Mouse (Mus musculus): Measurements from ENCODE around the gene Psap.

Gene Psap

DNA sequence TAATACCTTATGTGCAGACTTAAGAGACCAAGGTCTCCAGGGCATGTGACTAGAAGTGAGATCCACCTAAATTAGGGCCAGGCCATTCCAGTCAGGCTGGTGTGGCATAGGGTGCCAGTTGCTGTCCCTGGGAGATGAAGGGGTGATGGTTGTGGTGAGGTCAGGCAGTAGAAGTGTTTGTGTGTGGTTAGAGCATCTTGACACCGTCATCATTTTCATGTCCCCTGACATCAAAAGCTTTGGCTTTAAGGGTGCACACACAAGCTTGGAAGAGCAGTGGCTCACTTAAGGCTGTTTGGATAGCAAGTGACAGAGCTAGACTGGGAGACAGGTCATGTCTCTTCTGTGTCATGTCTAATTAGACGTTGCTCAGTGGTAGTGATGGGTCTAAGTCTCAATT lies 10.3 kb downstream of the Psap start:
- no peak for DNase-seq (ENCODE audit: low read depth, low spot score)

DNA sequence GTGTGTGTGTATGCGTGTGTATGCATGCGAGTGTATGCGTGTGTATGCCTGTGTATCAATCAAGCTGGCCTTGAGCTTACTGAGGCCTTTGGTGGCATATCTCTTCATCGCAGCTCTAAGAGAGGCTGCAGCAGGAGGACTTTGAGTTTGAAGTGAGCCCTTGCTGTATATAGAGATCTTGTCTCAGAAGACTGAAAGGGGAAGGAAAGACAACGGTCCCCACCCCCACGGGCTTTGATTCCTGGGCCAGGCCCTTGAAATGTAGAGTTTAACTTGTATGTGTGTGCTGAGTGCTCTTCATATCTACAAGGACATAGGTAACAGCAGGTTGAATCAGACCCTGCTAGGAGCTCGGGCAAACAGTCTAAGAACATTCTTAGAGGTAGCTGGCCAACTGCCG lies 11.8 kb downstream of the Psap start:
- DNase-seq (ENCODE audit: low read depth, low spot score), result peak; percentile 53

DNA sequence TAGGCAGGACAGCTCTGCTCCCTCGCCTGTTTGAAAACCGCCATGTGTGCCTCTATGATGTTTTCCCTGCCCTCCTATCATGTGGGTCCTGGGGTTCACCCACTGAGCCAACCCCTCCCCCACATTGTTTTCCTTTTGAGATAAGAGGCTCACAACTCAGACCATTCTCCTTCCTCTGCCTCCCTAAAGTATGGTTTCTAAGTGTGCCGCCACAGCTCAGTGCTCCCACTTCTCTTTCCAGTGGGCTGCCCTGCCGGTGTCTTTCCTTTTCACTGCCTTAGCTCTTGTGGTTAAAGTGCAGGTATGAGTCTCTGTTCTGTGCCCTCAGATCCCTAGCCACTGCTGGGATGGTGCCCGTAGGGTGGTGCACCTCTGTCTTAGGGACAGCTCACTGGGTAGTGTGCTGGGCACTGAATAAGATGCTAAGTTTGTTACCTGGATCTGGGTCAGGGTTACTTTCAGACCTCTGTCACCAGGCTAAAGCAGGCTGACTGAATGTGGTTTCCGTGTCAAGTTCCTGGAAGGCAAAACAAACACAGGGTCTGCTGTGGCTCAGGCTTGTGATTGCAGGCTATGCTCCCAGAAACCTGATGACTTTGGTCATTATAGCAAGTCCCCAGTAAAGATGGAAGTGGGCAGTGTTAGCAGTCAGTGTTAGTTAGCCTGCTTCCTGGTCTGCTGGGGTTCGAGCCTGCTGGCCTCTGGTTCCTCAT lies 12.8 kb downstream of the Psap start:
- DNase-seq (ENCODE audit: low read depth, low spot score), result no peak

DNA sequence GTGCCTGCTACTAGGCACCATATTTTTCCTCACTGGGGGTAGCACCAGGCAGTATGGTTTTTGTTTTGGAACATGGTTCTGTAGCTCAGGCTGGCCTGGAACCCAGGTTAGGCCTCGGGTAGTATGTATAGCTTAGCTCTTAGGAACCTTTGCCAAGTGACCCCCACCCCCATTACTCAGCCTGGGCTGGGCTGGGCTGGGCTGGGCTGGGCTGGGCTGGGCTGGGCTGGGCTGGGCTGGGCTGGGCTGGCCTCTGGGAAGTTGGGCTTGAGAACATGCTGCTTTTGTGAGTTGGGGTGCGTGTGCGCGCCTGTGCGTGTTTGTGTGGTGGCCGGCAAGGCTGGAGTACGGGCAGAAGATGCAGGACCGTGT lies 13.3 kb downstream of the Psap start:
- DNase-seq (ENCODE audit: low read depth, low spot score), result no peak

DNA sequence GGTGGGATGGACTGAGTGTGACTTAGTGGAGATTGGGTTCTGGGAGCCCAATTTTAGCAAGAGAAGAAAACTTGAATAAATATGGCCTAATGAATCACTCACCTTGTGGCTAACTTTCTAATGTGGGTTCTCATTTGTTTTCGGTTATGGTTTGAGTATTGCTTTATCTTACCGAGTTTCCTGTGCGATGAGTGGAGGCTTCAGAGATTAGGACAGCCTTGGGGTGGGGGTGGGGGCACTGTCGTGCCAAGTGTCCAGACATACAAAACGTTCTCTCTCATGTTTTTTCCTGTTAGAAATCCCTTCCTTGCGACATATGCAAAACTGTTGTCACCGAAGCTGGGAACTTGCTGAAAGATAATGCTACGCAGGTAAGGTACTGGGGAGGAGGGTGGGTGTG lies 14.8 kb downstream of the Psap start:
- no peak for DNase-seq (ENCODE audit: low read depth, low spot score)

DNA sequence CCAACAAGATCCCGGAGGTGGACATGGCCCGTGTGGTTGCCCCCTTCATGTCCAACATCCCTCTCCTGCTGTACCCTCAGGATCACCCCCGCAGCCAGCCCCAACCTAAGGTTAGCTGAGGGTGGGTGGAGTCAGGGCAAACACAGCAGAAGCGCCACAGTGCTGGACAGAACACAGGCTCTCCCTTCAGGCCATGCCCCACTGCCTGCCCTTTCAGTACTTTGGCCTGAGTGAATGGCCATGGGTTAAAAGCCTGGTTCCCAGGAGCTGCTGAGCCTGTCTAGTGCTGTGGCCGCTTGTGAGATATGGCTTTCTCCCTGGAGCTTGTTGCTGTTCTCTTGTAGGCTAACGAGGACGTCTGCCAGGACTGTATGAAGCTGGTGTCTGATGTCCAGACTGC lies 17.2 kb downstream of the Psap start:
- no peak for DNase-seq (ENCODE audit: low read depth, low spot score)

DNA sequence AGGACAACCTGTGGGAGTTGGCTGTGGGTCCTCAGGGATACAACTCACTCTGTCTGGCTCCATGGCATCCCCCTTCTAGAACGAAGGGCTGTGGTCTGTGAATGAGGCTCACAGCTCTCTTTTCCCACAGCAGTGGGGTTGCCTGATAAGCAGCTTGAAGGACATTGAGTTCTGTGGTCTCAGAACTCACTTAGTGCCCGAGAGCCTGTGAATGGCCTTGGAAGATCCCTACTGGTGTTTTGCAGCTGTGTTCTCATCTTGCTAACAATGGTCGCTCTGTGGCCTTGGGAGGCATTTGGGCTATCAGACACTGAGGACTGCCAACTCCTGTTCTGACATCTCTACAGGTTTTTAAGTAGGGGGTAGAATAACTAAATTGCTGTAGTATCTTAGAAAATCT lies 17.9 kb downstream of the Psap start:
- DNase-seq (ENCODE audit: low read depth, low spot score), result no peak

DNA sequence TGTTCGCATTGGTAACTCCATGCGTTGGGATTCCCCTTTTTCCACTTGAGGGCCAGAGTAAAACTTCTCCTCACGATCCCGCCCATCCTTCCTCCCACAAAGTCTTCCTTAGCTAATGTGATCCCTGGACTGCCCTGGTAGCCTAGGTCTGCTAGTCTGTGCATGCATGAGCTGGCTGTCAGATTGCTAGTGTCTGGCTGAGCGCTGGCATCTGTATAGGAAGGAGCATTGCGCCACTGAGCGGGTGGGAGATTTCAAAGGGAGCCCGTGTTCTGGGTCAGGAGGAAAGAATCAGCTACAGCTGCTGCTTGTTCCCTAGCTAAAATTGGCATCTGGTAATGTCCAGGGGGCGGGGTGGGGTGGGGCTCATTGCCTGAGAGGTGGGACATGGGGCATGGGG lies 18.6 kb downstream of the Psap start:
- DNase-seq (ENCODE audit: low read depth, low spot score), result no peak

DNA sequence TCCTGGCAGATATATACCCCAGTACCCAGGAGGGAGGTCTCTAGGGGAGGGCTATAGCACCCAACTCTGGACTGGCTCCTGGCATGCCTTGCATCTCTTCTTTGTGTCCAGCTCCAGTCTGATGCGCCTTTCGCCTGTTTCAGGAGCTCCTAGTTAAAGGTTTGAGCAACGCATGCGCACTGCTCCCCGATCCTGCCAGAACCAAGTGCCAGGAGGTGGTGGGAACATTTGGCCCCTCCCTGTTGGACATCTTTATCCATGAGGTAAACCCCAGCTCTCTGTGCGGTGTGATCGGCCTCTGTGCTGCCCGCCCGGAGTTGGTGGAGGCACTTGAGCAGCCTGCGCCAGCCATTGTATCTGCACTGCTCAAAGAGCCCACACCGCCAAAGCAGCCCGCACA lies 22.2 kb downstream of the Psap start:
- no peak for DNase-seq (ENCODE audit: low read depth, low spot score)

DNA sequence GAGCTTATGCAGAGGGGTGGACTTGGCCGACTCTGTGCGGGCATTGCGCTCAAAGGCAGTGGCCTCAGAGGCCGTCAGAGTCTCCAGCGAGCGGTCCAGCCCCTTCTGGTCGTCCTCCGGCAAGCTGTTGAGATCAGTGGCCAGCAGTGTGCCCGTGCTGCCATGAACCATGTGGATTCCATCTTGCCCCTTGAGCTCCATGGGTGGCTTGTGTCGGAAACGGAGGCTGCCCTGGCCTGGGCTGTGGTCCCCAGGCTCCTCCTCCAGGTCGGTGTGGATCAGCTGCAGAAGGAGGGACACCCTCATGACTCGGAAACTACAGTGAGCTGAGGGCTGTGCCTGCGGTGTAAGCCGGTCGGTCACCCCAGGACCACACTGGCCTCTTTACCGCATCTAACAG lies 26.0 kb downstream of the Psap start:
- DNase-seq (ENCODE audit: low read depth, low spot score), result no peak

DNA sequence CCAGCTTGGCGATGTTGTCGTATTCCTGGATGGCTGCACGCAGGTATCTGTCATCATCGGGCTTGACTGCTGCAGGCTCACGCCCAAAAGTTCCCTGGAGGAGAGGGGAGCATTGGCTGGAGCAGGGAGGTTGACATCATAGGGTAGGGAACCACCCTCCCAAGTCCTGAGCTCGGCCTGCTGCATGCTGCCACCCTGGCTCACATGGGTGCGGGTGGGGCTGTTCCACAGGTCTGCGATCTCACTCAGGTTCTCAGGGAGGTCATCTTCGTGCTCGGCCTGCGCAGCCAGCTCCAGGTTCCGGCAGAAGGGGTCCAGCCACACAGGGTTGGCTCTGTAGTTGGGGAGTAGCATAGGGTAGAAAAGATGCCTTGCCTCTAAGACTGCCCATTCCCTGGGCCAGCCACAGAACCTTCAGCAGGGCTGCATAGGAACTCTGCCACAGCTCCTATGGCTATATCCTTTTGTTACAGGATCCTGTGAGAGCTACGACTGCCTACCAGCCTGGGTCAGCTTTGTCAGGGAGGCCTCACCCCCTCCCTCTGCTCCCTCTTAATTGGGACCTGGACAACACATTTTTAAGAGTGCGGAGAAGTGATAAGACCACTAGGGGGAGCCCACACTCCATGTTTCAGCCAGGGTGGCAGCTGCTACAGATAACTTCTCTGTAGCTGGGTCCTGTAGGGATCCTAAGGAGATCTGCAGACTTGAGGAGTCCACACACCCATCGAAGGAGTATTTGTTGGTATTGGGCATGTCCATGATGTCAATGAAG lies 27.6 kb downstream of the Psap start:
- peak; percentile 73 for DNase-seq (ENCODE audit: low read depth, low spot score)

DNA sequence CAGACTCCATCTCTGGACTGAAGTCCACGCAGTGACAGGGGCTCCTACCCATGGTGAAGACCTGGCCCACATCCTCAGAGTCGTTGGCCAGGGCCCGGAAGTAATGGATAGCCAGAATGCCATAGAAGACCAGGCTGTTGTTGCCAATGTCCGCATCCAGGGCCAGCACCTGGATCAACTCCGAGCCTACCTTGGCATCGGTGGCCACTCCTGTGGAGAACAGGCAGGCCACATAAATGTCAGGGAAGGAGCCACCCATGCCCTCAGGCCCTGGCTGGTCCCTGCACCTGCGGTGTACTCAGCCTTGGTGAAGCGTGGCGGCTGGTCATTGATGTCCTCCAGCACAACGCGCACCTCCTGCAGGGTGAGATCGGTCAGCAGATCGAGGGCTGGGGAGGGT lies 33.2 kb downstream of the Psap start:
- DNase-seq (ENCODE audit: low read depth, low spot score), result no peak

DNA sequence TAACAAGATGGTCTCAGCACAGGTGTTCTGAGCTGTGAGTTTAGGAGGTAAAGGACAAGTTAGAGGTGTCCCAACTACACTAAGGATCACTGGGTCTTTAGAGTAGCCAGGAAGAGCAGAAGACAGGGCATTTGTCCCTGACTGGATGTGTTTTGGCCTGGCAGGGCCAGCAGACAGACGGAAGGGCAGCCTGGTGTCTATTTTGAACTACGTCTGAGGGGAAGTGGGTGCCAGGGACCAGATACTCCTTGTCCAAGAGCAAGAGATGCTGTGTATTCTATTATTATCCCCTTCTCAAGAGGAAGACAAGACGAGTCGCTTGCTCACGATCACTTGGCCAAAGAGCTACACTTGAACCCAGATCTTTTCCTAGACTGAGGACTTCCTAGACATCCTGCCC lies 36.2 kb downstream of the Psap start:
- DNase-seq (ENCODE audit: low read depth, low spot score), result no peak

DNA sequence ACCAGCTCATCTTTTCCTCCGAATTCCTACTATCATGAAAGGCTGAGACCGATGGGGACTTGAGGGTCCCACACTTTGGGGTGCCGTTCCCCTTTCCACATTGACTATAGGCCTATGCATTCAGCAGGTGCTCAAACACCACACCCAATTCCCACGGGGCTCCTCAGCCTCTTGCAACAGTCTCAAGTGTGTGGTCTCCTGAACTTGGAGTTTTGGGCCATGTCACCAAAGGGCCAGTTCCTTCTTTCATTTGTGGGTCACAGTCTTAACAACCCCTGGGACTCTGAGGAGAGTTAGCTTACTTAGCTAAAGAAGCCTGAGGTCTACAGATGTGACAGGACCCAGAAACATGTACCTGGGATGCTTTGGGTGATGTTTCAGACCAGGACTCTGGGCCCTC lies 38.7 kb downstream of the Psap start:
- DNase-seq (ENCODE audit: low read depth, low spot score), result no peak

DNA sequence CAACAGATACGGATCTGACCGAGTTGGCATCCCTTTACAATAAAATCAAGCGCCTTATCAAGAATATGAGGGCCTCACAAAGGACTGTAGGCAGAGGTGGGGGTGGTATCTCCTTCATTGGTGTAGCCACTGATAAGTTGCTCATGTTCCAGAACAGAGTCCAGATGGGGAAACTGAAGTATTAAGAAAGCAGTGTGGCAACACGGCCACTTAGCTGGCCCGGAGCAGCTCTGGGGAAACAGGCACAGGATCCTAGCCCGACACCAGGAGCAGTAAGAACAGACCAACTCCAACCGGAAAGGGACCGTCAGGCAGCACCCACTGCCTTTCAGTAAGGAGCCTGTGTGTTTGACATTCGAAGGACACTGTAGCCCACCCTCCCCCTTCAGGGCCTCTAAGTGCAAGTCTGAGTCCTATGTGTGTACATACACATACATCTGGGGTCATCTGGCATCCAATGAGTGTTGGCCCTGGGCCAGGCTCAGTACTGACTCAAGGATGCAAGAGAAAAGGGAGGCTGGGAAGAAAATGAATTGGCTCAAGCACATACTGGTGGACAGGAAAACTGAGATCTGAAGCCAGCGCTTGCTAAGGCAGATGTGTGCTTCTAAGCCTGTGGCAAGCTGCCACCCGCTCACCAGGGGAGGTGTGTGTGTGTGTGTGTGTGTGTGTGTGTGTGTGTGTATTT lies 51.7 kb downstream of the Psap start:
- no peak for DNase-seq (ENCODE audit: low read depth, low spot score)

DNA sequence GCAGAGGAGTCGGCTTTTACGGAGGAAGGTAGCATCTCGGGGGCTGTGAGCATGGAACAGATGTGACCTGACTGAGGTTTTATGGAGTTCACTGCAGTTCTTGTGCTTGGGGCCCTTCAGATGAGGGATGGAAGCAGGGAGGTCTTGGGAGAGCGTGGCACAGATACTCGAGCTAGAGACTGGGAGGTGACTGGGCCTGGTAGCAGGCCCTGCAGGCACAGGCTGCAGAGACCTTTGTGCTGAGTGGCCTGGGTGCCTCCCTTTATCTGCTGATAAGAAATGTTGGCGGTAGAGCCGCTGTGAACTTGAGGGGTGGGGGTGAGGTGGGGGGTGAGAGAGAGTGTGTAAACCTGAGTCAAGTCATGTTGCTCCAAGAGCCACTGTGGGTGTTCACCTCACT lies 57.2 kb downstream of the Psap start:
- DNase-seq (ENCODE audit: low read depth, low spot score), result no peak

DNA sequence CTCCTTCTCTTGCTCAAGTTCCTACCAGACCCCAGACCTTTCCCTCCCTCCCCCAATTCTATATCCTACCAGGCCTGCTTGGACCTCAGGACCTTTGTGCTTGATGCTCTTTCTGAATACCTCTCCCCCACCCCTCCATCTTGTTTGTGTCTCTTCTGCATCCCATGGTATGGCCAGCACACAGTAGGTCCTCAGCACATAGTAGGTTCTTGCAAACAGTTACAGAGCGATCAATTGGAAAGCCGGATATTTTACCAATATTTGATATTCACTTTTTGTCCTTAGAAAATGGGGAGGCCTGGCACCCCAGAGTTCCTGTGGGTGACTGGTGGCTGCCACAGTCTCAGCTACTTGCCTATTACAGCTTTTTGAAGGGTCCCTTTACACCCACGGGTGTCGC lies 57.6 kb downstream of the Psap start:
- DNase-seq (ENCODE audit: low read depth, low spot score), result no peak

DNA sequence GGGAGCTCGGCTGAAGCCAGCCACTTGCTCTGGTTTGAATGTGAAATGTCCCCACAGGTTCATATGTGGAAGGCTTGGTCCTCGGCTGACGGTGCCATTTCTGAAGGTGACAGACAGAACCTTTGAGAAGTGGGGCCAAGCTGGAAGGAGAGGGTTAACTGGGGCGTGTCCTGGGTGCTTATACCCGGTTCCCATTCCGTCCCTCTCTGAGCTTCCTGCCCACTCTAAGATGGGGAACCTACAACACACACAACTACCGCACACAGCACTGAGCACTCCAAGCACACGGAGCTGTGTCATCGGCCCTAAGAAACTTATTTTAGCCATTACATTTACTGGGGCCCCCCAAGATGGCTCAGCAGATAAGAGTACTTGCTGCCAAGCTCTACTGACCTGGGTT lies 64.1 kb downstream of the Psap start:
- DNase-seq (ENCODE audit: low read depth, low spot score), result no peak

DNA sequence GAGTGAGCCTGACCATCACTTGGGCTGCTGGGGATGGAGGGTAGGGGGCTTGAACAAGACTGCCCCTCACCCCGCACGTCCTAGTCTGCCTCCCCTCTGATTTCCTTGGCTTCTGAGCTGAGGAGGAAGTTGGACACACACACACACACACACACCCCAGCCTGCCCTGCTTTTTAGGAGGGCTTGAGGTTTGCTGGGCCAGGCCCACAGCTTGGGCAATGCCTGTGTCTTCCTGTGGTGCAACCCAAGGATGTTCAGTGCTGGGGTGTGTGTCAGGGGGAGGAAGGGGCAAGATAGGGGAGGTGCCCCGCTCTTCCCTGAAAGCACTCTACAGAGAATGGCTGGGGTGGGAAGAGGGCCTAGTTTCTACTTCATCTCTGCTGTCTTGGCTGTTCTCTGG lies 66.7 kb downstream of the Psap start:
- DNase-seq (ENCODE audit: low read depth, low spot score), result no peak

DNA sequence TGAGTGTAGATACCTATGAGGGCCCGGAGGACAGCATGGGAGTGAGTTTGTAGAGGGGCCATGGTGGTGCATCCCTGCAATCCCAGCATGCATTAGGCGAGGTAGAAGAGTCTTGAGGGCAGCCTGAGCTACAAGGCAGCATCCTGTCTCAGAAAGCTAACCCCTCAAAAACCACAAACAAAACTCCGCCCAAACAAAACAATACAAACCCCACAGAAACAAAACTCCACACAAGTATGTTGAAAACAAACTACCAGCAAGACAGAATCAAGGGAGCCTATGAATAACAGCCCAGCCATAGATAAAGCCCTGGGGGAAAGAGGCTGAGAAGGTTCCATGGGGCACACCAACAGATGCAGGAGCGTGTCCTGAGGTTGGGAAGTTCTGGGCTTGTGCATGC lies 68.6 kb downstream of the Psap start:
- DNase-seq (ENCODE audit: low read depth, low spot score), result no peak

DNA sequence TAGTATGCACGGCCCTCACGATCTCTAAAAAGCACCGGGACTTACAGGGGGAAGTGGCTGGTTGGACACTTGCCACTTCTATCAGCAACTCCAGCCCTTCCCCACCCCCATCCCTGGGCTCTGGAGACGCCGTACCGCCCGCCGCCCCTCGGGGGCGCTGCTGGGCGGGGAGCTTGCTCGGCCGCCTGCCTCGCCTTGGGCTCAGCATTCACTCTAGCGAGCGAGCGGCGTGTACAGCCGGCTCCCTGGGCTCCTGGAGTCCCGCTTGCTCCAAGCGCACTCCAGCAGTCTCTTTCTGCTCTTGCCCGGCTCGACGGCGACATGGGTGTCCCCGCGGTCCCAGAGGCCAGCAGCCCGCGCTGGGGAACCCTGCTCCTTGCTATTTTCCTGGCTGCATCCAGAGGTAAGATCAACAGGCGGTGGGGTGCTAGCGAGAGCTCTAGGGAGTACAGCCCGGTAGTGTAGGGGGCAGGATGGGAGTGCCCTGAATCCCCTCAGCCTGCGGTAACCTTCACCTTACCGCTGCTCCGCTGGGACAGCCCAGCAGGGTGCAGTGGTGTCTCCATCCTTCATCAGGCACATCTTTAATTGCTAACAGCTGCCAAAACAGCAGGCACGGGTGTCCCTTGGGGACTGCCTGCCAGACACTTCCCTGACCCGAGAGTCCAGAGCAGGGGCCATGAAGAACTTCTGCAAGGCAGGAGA lies 69.4 kb downstream of the Psap start, which contains the start of gene Vsir:
TSS of gene Vsir (plus strand) at position 151 of the 705 bp plus-strand sequence.
- peak; percentile 74 for DNase-seq (ENCODE audit: low read depth, low spot score)

Measured in A20 (cell line).